Mouse (Mus musculus) brain, embryonic 14.5 days (tissue): ENCODE measurements around the gene Mllt10.

Experiments
- CTCF ChIP-seq: fragments of 200-500 bp; IDR thresholded peaks from 2 replicates; pipeline ENCODE4 v1.5.1; 2012; ENCODE audit warnings: inconsistent platforms, mild to moderate bottlenecking, moderate library complexity, borderline replicate concordance; ENCODE audit not compliant: insufficient read depth, insufficient read length; ENCODE audit errors: extremely low read depth
- POLR2A ChIP-seq: fragments of 200-500 bp; IDR thresholded peaks from 2 replicates; pipeline ENCODE4 v1.6.1; 2012; ENCODE audit warnings: mild to moderate bottlenecking, inconsistent platforms, borderline replicate concordance; ENCODE audit not compliant: poor library complexity, insufficient read depth, insufficient read length, severe bottlenecking; ENCODE audit errors: extremely low read depth

DNA sequence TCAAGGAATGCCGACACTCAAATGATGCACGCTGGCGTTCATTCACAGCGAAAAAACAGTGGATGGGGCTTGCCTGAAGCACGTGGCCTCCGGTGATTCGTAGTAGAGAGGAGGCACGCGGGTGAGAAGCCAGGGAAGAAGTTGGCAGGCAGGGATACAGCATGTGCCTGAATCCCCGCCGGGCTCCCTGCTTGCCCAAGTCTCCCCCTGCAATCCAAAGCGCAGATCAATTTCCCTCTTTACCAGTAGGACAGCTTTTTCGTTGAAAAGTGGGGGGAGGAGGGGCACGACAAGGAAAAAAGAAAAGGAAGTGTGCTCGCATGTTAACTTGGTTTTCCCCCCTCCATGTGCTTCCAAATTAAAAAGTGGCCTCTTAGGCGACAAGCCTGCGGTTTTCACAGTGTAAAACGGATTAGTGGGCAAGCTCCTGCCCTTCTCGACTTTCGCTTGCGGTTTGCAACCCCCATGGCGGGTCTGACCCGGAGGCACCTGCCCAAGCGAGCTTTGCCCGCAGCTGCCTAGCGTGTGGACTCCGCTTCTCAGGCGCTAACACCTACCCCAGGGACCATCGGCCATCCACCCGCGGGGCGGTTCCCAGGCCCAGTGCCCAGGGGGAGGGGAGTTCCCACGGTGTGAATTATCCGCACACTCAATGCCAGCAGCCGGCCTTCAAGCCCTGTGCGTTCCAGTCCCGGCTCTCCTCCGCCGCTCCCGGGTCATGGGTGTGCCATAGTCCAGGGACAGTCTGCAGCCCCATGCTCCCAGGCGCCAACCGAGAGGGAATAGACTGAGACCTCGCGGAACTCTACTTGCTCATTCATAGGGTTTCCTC lies 28.7 kb upstream of the Mllt10 start:
- TF ChIP-seq CTCF: no peak
- TF ChIP-seq POLR2A: no peak
